ENCODE assay signal across 13 mouse cellular contexts in the genomic region with DNA sequence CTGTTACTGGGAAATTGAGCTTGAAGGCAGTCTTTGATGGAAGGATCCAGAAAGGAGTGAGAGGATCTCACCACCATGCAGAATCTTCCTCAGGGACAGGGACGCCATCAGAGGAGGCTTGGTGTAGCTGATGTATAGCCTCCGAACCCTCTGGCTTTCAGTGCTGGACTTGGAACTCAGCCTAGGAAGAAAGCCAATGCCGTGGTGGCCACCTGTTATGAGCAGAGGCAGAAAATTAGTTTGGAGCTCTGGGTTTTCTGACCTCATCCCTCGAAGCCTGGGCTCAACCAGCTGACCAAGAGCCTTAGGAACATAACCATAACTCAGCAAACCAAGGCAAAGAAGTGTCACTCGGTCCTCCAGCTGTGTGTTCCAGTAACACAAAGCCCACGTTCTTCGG.
DNase-seq lines count a peak whose midpoint lies in the region; ATAC-seq and TF ChIP-seq lines count a peak whose summit lies in the region.
"Had no signal": no experiment of that assay in that cellular context is flagged by ENCODE, and none has a peak within 500 bp of the region (broad histone marks: within the 10 kb centered on the region; RNA-seq: fewer than 3 reads in every experiment).

No protein-coding gene starts in this region.

- H3K9ac ChIP-seq in hindbrain, postnatal 0 days (replicated peaks; ENCODE audit: low read length), result no peak overlapping the region
- H3K9ac ChIP-seq in hindbrain, embryonic 16.5 days (ENCODE audit: low read depth, low read length), result no peak overlapping the region
- no peak overlapping the region for H3K9ac ChIP-seq in forebrain, embryonic 13.5 days
- H3K9ac ChIP-seq: embryonic facial prominence, embryonic 15.5 days had no signal

- no peak overlapping the region for H3K4me2 ChIP-seq in hindbrain, postnatal 0 days (ENCODE audit: low read depth, low read length)
- no peak overlapping the region for H3K4me2 ChIP-seq in hindbrain, embryonic 16.5 days (ENCODE audit: low read length)
- H3K4me2 ChIP-seq in forebrain, embryonic 13.5 days, result no peak overlapping the region
- H3K4me2 ChIP-seq: embryonic facial prominence, embryonic 15.5 days had no signal

- H3K4me3 ChIP-seq in hindbrain, postnatal 0 days (ENCODE audit: low read length), result no peak overlapping the region
- H3K4me3 ChIP-seq in hindbrain, embryonic 16.5 days (ENCODE audit: low read length), result no peak overlapping the region
- H3K4me3 ChIP-seq in forebrain, embryonic 13.5 days, result no peak overlapping the region
- H3K4me3 ChIP-seq: embryonic facial prominence, embryonic 15.5 days; left cerebral cortex, adult 2 months had no signal

- peak; percentile 26 for DNase-seq in hindbrain, postnatal 0 days (ENCODE audit: low spot score)
- peak; percentile 26 for DNase-seq in MN1 (ENCODE audit: low spot score)
- no peak for DNase-seq in kidney, adult 18-20 months
- no peak for DNase-seq in left cerebral cortex, adult 11 months (ENCODE audit: low spot score)
- DNase-seq: adrenal gland, postnatal 14 days; kidney, postnatal 10 days; lung, adult 18-20 months had no signal

- no peaks in the 10 kb centered on the region for H3K27me3 ChIP-seq in hindbrain, postnatal 0 days (ENCODE audit: insufficient read depth, low read length)
- no peaks in the 10 kb centered on the region for H3K27me3 ChIP-seq in hindbrain, embryonic 16.5 days (replicated peaks; ENCODE audit: control insufficient read depth, insufficient read depth, low read length)
- H3K27me3 ChIP-seq in forebrain, embryonic 13.5 days, result no peaks in the 10 kb centered on the region
- H3K27me3 ChIP-seq: CH12.LX; embryonic facial prominence, embryonic 15.5 days had no signal

- no peak for ATAC-seq in hindbrain, postnatal 0 days
- ATAC-seq in hindbrain, embryonic 16.5 days, result no peak
- peak; percentile 69 for ATAC-seq in cerebellum, adult (ENCODE audit: insufficient number of reproducible peaks, low FRiP score, low TSS enrichment)
- ATAC-seq in forebrain, embryonic 13.5 days, result no peak

- H3K36me3 ChIP-seq in hindbrain, postnatal 0 days (ENCODE audit: insufficient read depth, low read length), result no peaks in the 10 kb centered on the region
- no peaks in the 10 kb centered on the region for H3K36me3 ChIP-seq in hindbrain, embryonic 16.5 days (ENCODE audit: control insufficient read depth, insufficient read depth, low read length)
- H3K36me3 ChIP-seq in forebrain, embryonic 13.5 days (ENCODE audit: poor library complexity, severe bottlenecking), result no peaks in the 10 kb centered on the region
- H3K36me3 ChIP-seq: embryonic facial prominence, embryonic 15.5 days had no signal

- H3K9me3 ChIP-seq in hindbrain, postnatal 0 days (ENCODE audit: low read length), result no peaks in the 10 kb centered on the region
- no peaks in the 10 kb centered on the region for H3K9me3 ChIP-seq in hindbrain, embryonic 16.5 days (ENCODE audit: control insufficient read depth, low read length)
- H3K9me3 ChIP-seq in forebrain, embryonic 13.5 days (replicated peaks), result no peaks in the 10 kb centered on the region
- H3K9me3 ChIP-seq: embryonic facial prominence, embryonic 15.5 days had no signal

- 57% methylated on average over 7 of the region's 7 CpGs for WGBS in hindbrain, postnatal 0 days
- 68% methylated on average over 7 of the region's 7 CpGs for WGBS in hindbrain, embryonic 16.5 days
- 84% methylated on average over 7 of the region's 7 CpGs for WGBS in forebrain, embryonic 13.5 days

- TF ChIP-seq CTCF in hindbrain, postnatal 0 days (IDR thresholded peaks at IDR 0.05; ENCODE audit: low read depth), result no peak

- H3K4me1 ChIP-seq in hindbrain, postnatal 0 days (ENCODE audit: insufficient read depth, low read length), result peaks cover 5% of the 10 kb centered on the region; the same call in 1 of the 2 replicates
- H3K4me1 ChIP-seq in hindbrain, embryonic 16.5 days (ENCODE audit: control insufficient read depth, insufficient read depth, low read depth, low read length), result peaks cover 24% of the 10 kb centered on the region
- peaks cover 72% of the 10 kb centered on the region for H3K4me1 ChIP-seq in forebrain, embryonic 13.5 days

- no peak overlapping the region for H3K27ac ChIP-seq in hindbrain, postnatal 0 days
- H3K27ac ChIP-seq in hindbrain, embryonic 16.5 days (ENCODE audit: low read depth, low read length), result no peak overlapping the region
- H3K27ac ChIP-seq in forebrain, embryonic 13.5 days, result peak overlapping the region; percentile 86; the same call in 1 of the 2 replicates
- H3K27ac ChIP-seq: embryonic facial prominence, embryonic 15.5 days had no signal

Comparison
In these comparisons a context has a peak if more than half of its experiments do, and no peak if none do; other contexts are left out.
1. DNase-seq: peak in hindbrain, postnatal 0 days (single experiment) and MN1 (single experiment); none in kidney, adult 18-20 months (single experiment) and left cerebral cortex, adult 11 months (single experiment).